Mouse (Mus musculus): ENCODE measurements around the gene D10Jhu81e.

GRCm38 (mm10) chr10:78174474-78174873, 4.9 kb upstream of the D10Jhu81e start:
- TF ChIP-seq GATA1 (IDR thresholded peaks at IDR 0.05; ENCODE audit: borderline replicate concordance, low read length): no peak
- no peak for TF ChIP-seq FLI1 (IDR thresholded peaks at IDR 0.05; ENCODE audit: low read length)
